Mouse (Mus musculus): ENCODE results near the gene Itgb6.

Itgb6 gene

DNA sequence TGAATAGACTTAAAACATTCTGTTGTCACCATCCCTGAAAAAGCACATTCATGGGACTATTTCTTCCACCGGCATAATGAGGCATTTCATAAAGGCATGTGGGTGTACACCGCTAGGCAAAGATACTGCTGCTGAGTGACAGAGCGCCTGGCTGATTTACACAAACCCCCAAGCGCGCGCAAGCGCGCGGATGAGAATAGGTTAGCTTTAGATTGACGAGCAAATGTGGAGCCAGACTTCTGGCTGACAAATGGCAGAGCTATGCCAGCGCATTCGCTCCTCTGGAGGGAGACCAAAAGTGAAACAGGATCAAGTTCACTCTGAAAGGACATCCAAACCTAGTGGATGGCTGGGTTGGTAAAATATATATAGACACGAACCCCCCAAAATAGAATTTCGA is at the start of gene Itgb6:
Gene Itgb6 (minus strand): TSS at position 130 of the 400 bp plus-strand sequence.
- no peak for DNase-seq (ENCODE audit: extremely low spot score, low spot score)

DNA sequence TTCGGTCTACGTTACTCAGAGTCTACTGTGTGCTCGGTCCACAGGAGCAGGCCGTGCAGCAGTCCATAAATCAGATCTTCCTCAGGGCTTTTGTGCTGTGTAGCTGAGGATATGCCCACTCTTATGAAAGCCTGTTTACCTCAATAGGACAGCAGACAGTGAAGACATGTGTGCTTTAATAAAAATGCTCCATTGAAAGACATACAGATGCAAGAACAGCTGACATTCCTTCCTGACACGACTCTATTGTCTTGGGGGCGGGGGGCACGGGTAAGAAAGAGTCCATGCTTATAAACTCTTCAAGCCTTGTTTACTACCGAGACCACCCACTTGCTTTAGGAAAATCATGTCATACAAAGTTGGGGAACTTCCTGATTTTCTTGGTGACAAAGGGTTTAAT is 44.0 kb upstream of the Itgb6 start:
- DNase-seq (ENCODE audit: extremely low spot score, low spot score), result no peak

DNA sequence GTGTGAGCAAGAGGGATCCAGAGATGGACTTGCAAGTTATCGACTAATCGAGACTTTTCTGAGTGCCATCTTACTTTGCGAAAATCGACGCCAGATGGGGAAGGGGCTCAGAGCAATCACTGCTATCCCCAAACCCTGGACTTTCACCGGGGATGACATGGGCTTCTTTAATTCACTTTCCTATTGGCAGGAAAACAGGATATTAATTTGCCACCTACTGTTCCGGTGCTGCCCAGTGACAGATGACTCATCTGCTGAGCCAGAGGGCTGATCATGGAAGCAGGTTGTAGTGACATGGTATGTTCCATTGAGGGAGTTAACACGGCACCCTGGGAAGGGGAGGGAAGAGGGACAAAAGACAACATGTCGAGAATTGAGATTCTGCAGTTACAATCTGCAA is 33.8 kb upstream of the Itgb6 start:
- no peak for DNase-seq (ENCODE audit: extremely low spot score, low spot score)

DNA sequence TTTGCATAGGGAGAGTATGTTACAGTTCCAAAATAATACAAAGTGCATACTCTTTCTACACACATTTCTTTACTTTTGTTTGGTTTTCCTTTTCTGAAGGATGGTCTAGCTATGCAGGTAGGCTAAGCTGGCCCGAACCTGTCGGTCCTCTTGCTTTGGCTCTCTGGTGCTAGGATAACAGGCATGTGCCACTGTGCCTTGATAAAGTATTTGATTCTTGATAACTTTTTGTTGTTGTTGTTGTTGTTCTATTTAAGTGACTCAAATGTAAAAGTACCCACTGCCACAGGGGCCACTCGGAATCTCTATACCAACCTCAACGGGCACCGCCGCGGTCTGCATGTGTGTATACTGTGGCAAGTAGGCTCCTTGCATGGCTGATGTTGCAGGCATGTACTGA is 32.7 kb upstream of the Itgb6 start:
- no peak for DNase-seq (ENCODE audit: extremely low spot score, low spot score)

DNA sequence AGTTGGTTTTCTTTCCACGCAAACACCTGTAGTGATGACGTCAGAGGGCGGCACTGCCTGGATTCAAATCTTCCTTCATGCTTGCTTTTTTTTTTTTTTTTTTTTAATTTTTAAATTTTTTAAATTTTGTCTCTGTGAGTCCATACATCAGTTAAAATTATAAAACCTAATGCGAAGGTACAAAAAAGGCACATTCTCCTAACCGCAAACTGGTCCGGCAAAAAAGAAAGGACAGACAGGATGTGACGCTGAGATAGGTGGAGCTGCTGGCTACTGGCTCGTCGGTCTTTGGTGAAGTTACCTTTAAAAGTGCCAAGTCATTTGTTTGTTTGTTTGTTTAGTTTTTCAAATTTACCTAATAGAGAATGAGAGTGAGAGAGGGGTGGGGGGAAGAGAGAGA is 28.8 kb upstream of the Itgb6 start:
- DNase-seq (ENCODE audit: extremely low spot score, low spot score), result no peak

DNA sequence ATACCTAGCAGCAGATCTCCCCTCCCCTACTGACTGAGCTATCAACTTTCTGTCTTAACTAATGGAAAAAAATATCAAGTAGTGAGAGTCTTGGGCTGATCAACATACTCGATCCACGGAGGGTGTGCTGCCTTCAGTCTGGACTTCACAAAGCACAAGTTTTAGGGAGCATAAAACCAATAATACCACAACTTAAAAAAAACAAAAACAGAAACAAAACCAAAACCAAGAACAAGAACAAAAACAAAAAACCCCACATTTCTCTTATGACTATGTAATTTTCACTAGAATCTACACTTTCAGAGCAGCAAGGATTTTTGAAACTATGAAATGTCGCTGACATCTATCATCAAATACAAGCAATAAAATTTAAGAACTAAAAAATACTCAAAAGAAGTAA is 28.1 kb upstream of the Itgb6 start:
- no peak for DNase-seq (ENCODE audit: extremely low spot score, low spot score)

DNA sequence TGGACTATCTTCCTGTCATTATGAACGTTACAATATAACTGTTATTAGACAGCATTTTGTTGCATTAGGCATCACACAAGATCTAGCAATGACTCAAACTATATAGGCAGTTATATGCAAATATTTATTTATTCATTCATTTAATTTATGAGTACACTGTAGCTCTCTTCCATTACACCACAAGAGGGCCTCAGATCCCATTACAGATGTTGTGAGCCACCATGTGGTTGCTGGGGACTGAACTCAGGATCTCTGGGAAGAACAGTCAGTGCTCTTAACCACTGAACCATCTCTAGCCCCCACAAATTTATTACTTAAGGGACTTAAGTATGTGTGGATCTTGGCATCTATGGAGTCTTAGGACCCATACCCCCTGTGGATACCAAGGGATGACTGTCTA is 26.1 kb upstream of the Itgb6 start:
- no peak for DNase-seq (ENCODE audit: extremely low spot score, low spot score)

DNA sequence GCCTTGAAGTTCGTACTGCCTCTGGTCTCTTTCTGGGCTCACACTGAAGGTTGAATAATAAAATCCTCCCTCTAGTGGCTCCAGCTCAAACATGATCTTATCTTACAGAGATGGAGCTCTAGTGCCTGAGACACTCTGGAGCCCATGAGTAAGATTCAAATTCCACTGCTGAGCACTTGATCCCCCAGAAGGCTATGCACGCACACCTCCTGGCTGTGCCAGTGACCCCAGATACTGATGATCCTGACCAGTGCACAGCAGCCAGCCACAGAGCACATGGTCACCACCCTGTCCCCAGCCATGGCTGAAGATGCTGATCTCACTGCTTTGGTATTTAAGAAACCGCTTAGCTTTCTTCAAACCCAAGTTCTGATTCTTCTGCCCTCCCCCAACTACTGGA is 25.1 kb upstream of the Itgb6 start:
- DNase-seq (ENCODE audit: extremely low spot score, low spot score), result no peak

DNA sequence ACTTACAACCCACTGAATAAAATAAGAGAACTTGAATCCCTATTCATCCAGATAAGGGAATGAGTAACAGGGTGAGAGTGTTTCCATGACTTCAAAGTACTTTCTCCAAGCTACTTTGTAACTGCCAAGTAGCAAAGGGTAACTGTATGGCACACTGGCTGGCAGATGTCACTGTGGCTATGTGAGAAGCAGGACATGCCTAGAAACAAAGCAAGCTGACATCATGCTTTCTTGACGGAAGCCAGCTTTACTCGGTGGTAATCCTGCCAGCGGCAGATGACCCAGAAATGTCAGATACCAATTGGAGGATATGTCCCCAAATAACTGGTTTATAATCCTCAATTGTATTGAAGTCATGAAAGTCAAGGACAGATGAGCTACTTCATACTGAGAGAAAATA is 22.2 kb upstream of the Itgb6 start:
- no peak for DNase-seq (ENCODE audit: extremely low spot score, low spot score)

DNA sequence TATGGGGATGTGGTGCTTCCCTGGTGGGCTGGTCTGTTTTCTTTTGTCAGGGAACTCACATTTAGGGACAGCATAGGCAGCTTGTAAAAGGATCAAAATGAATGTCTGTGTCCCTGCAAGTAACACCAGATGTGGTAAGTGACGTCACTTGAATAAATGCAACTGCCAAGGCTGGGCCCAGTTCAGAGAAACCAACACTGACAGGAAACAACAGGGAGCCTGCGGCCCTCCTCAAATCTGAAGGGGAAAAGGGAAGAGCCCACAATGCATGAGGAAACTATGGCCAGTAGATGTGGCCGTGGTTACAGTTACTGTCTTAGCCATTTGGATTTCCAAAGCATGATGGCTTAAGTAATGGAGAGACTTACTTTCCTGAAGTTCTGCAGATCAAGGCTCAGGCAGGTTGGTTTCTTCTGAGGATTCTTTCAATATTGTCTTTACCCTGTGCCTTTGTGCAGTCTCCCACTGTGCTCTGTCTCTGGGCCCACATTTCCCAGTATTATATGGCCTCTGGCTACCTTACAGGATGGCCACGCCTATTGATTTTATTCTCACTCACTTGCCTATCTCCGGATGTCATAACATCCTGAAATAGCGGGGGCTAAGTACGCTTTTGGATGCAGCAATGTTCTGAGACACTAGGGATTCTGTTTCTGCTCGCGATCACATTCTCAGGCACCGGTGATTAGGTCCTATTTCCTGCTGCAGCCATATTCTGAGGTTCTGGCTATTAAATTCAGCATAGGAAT is 17.1 kb upstream of the Itgb6 start:
- no peak for DNase-seq (ENCODE audit: extremely low spot score, low spot score)

DNA sequence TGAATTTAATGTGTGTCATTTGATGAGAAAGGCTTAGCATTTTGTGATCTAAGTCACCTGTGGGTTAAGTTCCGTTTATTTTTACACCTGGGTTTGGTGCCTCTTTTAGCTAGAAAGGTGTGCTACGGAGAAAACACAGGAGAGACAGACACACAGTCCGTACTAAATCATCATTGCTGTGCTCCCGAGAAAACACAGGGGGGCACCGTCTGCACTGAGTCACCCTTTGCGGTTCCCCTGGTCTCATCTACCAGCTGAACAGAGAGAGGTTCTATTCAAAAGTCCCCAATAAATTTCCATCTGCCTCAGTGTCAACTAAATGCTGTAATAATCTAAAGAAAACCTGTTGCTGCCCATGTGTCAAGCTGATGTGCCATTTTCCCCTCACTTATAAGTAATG is 8.5 kb upstream of the Itgb6 start:
- no peak for DNase-seq (ENCODE audit: extremely low spot score, low spot score)

DNA sequence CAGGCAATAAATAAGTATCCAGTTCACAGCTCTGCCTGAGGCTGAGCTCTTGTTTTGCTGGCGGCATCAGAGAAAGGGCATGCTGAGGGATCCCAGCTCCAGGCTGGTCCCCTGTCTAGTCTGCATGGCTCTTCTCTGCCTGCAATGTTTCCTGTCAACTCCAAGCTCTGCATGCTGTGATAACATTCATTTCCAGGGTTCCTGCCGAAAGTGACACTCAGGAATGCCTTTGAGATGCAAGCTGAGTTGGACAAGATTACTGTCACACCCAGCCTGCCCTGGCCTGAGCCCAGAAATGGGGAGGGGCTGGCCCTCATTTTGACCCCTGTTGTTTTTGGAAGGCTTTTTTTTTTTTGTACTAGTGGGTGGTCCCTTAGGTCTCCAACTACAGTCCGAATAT is 7.6 kb upstream of the Itgb6 start:
- DNase-seq (ENCODE audit: extremely low spot score, low spot score), result peak; percentile 40

DNA sequence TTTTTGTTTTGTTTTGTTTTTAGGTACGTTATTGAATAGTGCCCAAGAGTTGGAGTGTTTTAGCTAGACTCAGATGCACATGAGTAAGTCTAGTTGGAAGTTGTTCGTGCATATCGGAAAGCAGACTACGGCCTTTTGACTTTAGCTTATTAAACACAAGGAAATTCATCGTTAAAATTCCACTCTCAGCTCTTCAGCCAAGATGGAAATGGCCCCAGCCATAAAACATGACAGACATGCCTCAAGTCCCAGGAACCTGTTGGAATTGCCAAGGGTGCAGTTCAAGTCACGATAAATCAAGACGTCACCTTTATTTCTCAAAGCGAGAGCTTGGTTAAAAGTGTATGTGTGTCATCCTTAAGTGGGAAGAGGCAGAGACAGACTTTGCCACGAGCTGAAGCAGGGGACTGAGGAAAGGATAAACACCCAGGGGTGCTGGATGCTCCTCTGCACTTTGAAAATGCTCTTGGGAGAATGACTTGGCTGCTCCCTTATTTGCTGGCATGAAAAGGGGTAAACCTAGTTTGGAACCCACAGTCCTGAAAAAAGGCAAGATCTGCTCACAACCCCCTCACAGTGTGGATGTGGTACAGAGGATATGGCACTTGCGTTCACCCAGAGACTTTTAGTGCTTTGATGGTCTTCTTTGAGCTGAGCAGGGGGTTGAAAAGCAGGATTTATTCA is 6.6 kb upstream of the Itgb6 start:
- DNase-seq (ENCODE audit: extremely low spot score, low spot score), result no peak

DNA sequence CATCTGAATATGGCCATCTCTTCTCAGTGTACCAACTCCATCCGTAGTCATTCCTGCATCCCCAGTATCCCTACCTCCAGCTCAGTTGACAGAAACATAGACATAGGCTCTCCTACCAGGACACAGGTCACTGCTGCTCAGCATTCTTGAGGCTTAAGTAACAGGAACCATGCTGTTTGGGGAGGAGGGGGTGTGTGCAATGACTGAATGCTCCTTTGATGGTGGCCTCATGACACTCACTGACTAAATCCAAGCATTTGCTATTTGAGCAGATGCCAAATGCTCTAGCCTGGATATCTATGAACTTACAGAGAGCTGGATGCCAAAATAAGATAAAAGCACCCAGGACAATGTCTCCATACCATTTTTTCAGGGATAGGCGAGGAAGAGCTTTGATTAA is 2.2 kb upstream of the Itgb6 start:
- DNase-seq (ENCODE audit: extremely low spot score, low spot score), result no peak

DNA sequence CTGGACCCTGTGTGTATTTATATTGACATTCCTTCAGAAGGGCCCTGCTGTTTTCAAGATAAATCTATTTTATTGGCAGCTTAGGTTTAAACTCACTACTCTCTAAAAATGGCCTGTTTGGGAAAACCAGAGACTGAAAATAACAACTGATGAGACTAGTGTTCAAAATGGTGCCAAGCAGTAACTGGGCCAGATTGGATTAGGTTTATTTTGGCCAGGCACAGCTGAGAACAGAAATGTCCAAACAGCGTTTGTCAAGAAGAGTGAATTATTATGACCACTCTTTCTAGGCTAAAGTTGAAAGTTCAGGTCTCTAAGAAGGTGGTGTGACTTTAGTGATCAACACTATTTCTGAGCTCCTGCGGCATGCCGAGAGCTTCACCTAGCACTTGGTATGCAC is 524 bp upstream of the Itgb6 start:
- DNase-seq (ENCODE audit: extremely low spot score, low spot score), result no peak

DNA sequence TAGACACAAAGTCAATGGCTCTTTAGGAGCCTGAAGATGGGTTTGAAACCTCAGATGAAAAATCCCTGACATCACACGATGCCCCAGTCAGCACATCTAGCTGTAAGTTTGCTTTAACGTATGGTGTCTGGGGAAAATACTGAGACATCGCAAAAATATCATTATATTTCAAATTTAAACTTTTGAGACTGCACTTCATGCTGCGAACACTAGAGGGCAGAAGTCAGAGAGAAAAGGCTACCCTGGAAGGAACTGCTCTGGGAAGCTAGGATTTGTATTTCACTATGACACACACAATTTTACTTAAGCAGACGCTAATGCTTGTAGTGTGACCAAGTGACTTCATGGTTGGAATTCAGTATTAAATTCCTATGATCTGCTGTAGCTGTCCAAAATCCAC is 1.5 kb downstream of the Itgb6 start:
- no peak for DNase-seq (ENCODE audit: extremely low spot score, low spot score)

DNA sequence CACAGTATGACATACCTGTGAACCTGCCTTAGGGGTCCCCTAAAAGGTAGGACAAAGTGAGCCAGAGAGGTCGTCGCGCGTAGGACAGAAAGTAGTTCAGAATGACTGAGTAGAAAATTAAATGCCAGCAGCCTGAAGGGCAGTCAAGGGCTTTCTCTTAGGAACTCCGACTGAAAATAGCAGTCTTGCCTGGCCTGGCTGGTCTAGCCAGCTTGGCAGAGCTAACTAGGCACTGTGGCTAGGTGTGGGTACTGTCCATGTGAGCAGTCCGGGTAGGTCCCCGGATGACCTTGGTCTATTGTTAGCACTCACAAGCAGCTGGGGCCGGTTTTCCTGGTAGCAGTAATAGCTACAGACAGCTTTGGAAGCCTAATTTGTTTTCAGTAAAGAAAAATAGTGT is 2.2 kb downstream of the Itgb6 start:
- no peak for DNase-seq (ENCODE audit: extremely low spot score, low spot score)

DNA sequence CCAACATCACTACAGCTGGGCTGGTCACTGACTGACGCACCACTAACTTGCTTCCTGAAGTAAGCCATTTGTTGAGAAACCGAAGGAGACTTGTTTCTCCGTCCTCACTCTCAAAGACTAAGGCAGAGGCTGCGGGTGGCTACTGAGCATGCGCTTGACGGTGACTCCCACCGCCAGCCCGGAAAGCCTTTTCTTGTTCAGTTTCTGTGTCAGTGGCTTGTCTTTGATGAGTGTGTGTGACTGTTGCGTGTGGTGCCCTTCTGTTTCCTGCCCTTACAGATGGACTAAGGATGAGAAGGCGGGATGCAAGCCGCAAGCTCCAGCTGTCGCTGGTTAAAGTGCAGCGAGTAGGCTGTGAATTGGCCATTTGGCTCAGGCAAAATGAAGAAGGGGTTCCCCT is 5.1 kb downstream of the Itgb6 start:
- no peak for DNase-seq (ENCODE audit: extremely low spot score, low spot score)

DNA sequence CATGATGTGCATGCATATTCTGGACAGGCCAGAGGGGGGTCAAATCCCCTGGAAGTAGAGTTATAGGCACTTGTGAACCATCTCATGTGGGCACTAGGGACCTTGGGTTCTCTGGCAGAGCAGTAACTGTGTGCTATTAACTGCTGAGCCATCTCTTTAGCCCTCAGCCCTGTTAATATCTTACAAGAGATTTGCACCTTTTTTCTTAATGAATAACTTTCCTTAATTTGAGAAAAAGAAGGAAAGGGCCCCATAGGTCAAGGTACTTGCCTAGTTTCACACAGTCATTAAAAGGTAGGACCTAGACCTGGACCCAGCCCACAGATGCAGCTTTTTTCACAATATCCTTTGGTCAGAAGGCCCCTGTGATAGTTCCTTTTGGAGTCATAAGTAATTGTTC is 5.9 kb downstream of the Itgb6 start:
- no peak for DNase-seq (ENCODE audit: extremely low spot score, low spot score)

DNA sequence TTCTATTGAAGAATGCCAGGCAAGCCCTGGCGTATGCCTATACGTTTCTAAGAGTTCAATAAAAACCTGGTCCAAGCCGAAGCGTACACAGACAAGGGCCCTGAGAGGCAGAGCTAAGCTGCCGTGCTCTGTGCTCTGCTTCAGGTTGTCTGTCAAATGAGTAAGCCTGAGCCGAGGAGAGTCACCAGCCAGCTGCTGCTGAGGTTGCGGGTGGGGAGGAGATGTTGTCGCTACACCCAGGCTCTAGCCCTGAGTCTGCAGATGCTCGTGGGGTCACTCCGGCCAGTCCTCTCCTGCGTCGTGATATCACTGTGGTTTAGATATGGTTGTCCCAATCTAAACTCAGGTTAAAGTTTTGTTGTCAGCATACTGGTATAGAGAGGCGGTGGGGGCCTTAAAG is 6.7 kb downstream of the Itgb6 start:
- no peak for DNase-seq (ENCODE audit: extremely low spot score, low spot score)

DNA sequence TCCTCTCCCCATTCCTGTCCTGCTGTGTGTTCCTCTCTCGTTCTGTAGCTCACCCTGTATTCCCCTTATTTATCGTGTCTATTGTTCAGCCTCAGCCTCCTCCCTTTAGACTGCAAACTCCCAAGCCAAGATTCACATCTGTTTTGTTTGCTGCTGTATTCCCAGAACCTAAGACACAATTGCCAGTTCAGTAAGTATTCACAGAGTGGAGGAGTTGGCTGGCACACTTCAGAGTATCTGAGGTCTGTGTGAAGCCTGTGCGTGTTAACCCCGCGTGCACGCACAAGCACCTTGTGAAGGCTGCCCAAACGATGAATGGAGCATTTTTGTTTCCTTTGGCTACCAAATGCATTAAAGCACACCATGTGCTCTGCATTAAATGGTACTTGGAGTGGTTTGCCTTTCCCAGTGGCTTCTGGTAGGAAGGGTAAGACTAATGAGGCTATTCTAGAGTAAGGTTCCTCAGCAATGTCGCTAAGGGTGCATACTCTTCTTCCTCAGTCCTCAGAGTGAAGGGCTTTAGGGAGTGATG is 7.4 kb downstream of the Itgb6 start:
- no peak for DNase-seq (ENCODE audit: extremely low spot score, low spot score)

DNA sequence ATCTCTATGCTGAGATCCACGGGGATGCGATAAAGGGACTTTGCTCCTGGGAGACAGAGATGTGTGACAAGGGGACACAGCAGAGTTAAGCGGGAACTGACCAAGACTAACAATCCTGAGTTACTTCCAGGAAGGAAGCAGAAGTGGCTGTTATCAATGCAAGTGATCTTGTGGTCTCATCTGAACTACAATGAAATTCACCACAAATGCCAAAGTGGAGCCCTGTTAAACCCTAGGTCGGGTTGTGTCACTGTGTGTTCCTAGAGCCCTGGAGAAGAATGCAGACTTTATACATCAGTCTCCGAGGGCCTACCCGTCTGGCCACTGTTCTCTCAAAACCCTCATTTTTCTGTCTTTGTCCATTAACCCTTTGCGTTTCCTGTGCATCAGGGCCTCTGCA is 8.0 kb downstream of the Itgb6 start:
- DNase-seq (ENCODE audit: extremely low spot score, low spot score), result no peak

DNA sequence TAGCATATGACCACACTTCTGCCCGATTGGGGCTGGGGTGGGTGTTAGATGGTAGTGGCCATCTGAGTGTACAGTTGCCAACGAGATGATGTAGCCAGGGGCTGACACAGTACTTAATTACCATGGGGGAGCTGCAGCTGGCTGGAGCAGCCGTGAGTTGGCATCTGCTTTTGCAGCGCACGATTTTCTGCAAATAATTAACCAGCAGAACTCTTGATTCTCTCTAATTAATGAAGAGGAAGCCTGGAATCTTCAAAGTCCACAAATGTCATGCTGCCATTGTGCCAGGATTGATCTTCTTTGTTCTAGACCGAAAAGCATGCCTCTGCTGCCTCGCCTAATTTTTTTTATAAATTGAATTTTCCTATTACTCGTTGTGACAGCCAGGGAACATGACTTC is 8.6 kb downstream of the Itgb6 start:
- no peak for DNase-seq (ENCODE audit: extremely low spot score, low spot score)

Data from neural tube, embryonic 10.5 days (tissue).